Mouse (Mus musculus): ENCODE measurements around the gene Gm28043. TPM values are rescaled to one million over a fixed set of nuclear protein-coding genes. Genes with fewer than 3 reads are reported as not detected.

Gm28043 gene
- polyA plus RNA-seq, 1 experiment, result 3.0 TPM

DNA sequence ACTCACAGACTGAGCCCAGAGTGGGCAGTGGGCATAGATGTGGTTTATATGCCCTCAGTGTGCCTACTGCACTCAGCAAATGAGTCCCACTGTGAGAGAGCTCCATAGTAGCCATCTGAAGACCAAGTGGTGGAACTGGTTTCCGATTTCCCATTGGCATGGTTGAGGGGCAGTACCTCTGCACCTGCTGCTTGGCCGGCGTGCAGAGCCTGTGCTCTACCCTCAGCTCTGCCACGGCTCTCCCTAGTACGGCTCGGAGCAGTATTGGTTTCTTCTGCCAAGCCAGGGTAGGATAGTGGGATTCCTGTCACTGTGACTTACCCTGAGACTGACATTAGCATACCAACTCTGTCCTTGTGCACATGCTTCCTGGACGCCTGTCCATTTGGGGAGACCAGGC, 85.9 kb downstream of the Gm28043 start:
- H3K4me3 ChIP-seq (ENCODE audit: insufficient read depth, low read length), result no peak overlapping the region
- H3K4me1 ChIP-seq (ENCODE audit: control insufficient read depth, insufficient read depth, low read length), result no peaks in the 10 kb centered on the region
- H3K27ac ChIP-seq (ENCODE audit: insufficient read depth, low read length), result no peak overlapping the region
- no peak for TF ChIP-seq CTCF (IDR thresholded peaks at IDR 0.05; ENCODE audit: extremely low read depth, insufficient read depth, low read length)
- TF ChIP-seq POLR2A (IDR thresholded peaks at IDR 0.05; ENCODE audit: extremely low read depth, insufficient read depth, low read length), result no peak

DNA sequence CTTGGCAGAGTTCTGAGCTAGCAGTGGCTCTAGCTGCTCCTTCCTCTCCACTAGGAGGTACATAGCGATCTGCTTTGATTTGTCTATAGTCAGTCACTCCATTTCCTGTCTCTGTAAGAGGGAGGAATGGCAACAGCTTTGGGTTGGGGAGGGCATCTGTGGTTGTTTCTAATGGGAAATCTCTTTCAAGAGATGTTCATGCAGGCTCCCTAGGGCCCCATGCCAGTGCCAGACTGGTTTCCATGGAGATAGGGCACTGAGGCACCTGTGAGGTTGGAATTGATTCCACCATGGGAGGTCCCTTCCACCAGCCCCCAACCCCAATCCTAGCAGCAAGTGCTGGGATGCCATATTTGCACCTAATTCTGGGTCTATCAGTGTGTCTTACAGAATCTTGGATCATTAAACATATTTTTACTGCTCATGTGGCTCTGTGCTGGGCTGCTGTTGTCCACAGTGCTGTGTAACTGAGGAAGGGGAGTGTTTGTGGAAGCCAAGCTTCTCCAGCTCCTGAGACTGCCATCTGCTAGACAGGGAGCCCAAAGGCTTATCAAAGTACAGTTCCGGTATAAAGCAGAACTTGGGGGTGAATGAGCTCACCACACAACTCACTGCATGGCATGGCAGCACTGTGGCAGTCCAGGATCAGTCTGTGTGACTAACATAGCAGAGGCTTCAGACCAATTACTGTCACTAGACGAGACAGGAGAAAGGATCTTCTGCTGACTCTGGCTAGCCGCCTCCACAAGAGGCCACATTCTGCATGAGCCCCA, 88.4 kb downstream of the Gm28043 start:
- H3K4me1 ChIP-seq (ENCODE audit: control insufficient read depth, insufficient read depth, low read length), result no peaks in the 10 kb centered on the region
- no peak overlapping the region for H3K27ac ChIP-seq (ENCODE audit: insufficient read depth, low read length)
- no peak overlapping the region for H3K4me3 ChIP-seq (ENCODE audit: insufficient read depth, low read length)
- TF ChIP-seq CTCF (IDR thresholded peaks at IDR 0.05; ENCODE audit: extremely low read depth, insufficient read depth, low read length) (no peak), POLR2A (IDR thresholded peaks at IDR 0.05; ENCODE audit: extremely low read depth, insufficient read depth, low read length) (no peak)

DNA sequence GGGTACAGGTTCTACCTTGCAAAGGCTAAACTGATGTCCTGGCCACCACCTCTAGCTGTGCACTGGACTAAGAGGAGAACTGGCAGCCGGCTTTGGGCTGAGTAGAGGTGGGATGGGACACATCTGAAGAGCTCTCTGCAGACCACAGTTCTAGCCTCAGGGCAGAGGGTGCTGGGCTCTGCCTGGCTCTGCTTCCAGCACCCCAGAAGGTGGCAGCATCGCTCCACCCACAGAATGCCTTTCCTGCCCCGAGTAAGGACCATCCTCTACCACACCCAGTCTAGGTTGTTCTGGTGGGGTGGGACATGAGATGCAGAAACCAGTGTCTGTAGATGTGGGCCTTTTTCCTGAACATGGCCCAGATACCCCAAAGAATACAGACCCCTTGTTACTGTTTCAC, 90.1 kb downstream of the Gm28043 start:
- TF ChIP-seq POLR2A (IDR thresholded peaks at IDR 0.05; ENCODE audit: extremely low read depth, insufficient read depth, low read length) (no peak), CTCF (IDR thresholded peaks at IDR 0.05; ENCODE audit: extremely low read depth, insufficient read depth, low read length) (peak; percentile 76)
- H3K4me3 ChIP-seq (ENCODE audit: insufficient read depth, low read length), result no peak overlapping the region
- H3K4me1 ChIP-seq (ENCODE audit: control insufficient read depth, insufficient read depth, low read length), result no peaks in the 10 kb centered on the region
- H3K27ac ChIP-seq (ENCODE audit: insufficient read depth, low read length), result no peak overlapping the region

DNA sequence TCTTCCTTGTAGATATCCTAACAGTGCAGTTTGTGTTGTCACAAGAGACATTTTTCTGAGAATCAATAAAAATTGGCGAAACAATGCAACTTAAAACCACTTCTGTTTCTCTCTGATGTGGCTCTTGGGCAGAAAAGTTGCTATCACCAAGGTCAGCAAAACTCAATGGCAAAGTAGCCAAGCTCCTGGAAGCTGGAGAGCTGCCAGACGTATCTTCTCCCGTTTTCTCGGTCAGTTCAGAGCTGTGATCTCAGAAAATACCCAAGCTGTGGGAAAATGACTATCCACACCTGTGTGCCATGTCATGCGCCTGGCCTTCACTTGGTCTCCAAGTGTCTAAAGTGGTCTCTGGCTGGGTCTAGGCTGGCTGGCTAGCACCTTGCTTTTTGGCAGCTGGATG, 91.2 kb downstream of the Gm28043 start:
- no peak overlapping the region for H3K4me3 ChIP-seq (ENCODE audit: insufficient read depth, low read length)
- no peak for TF ChIP-seq CTCF (IDR thresholded peaks at IDR 0.05; ENCODE audit: extremely low read depth, insufficient read depth, low read length)
- TF ChIP-seq POLR2A (IDR thresholded peaks at IDR 0.05; ENCODE audit: extremely low read depth, insufficient read depth, low read length), result no peak
- H3K4me1 ChIP-seq (ENCODE audit: control insufficient read depth, insufficient read depth, low read length), result peaks cover 5% of the 10 kb centered on the region
- no peak overlapping the region for H3K27ac ChIP-seq (ENCODE audit: insufficient read depth, low read length)

DNA sequence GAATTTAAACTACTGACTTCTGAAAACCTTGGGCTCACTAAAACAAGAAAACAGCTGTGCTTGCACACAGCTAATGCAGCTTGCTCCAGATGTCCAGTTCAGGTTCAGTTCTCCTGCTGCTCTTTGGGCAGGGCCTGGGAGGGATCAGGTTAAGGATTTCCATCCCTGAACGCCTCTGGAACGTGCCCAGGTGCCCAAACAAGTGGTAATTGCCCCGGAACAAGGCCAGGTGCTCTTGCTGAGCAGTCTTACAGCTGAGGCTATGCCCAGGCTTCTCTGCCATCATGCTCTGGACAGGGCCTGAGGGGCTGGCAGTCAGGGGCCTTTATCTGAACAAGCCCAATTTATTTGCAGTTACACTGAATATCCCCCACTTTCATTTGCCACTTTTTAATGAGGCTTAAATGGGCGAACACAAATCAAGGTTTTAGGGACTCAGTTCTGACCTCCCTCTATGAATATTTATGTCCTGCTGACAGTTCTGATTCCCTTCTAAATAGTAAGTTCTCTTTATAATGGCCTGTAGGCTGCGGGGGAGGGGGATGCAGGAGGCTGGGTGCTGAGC, 92.4 kb downstream of the Gm28043 start:
- no peak overlapping the region for H3K4me3 ChIP-seq (ENCODE audit: insufficient read depth, low read length)
- peaks cover 8% of the 10 kb centered on the region for H3K4me1 ChIP-seq (ENCODE audit: control insufficient read depth, insufficient read depth, low read length)
- H3K27ac ChIP-seq (ENCODE audit: insufficient read depth, low read length), result no peak overlapping the region
- no peak for TF ChIP-seq CTCF (IDR thresholded peaks at IDR 0.05; ENCODE audit: extremely low read depth, insufficient read depth, low read length)
- TF ChIP-seq POLR2A (IDR thresholded peaks at IDR 0.05; ENCODE audit: extremely low read depth, insufficient read depth, low read length), result no peak

DNA sequence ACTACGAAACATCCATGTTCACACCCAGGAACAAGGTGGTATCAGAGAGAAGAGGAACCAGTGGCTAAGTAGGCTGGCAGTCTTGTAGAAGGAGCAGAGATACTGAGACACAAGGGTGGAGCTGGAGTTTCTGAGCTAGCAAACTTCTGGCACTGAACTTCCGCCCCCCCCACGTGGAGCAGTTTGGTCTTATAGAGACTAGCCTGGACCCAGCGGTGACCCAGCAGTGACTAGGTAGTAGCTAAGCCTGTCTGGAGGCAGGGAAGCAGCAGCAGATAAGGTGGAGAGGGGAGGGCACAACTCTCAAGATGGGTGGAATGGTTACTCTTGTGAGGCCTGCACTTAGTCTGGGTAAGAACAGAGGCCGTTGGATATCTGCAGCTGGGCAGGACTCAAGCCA, 94.1 kb downstream of the Gm28043 start:
- H3K4me1 ChIP-seq (ENCODE audit: control insufficient read depth, insufficient read depth, low read length), result peaks cover 8% of the 10 kb centered on the region
- TF ChIP-seq CTCF (IDR thresholded peaks at IDR 0.05; ENCODE audit: extremely low read depth, insufficient read depth, low read length) (no peak), POLR2A (IDR thresholded peaks at IDR 0.05; ENCODE audit: extremely low read depth, insufficient read depth, low read length) (no peak)
- H3K4me3 ChIP-seq (ENCODE audit: insufficient read depth, low read length), result no peak overlapping the region
- H3K27ac ChIP-seq (ENCODE audit: insufficient read depth, low read length), result no peak overlapping the region

DNA sequence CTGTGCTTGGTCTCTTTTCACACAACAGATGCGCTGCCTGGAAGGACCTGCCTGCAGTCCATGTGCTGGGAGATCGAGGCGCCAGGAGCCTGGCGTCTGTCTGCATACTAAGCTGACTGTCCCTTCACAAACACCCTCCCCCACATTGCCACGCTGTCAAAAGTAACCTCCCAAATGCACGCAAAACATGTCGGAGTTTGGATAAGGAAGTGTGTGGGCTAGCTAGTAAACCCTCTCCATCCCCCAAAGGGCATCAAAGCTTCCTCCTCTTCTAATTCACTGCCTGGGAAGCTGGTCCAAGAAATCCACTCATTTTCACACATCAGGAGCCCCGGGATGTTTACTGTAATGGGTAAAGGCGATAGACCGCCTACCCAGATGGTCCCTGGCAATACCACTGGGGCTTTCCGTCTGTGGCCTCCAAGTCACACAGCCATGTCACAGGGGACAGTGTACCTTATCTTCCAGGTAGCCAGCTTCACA, 95.9 kb downstream of the Gm28043 start:
- TF ChIP-seq CTCF (IDR thresholded peaks at IDR 0.05; ENCODE audit: extremely low read depth, insufficient read depth, low read length) (no peak), POLR2A (IDR thresholded peaks at IDR 0.05; ENCODE audit: extremely low read depth, insufficient read depth, low read length) (no peak)
- no peak overlapping the region for H3K4me3 ChIP-seq (ENCODE audit: insufficient read depth, low read length)
- H3K4me1 ChIP-seq (ENCODE audit: control insufficient read depth, insufficient read depth, low read length), result peaks cover 8% of the 10 kb centered on the region
- no peak overlapping the region for H3K27ac ChIP-seq (ENCODE audit: insufficient read depth, low read length)

DNA sequence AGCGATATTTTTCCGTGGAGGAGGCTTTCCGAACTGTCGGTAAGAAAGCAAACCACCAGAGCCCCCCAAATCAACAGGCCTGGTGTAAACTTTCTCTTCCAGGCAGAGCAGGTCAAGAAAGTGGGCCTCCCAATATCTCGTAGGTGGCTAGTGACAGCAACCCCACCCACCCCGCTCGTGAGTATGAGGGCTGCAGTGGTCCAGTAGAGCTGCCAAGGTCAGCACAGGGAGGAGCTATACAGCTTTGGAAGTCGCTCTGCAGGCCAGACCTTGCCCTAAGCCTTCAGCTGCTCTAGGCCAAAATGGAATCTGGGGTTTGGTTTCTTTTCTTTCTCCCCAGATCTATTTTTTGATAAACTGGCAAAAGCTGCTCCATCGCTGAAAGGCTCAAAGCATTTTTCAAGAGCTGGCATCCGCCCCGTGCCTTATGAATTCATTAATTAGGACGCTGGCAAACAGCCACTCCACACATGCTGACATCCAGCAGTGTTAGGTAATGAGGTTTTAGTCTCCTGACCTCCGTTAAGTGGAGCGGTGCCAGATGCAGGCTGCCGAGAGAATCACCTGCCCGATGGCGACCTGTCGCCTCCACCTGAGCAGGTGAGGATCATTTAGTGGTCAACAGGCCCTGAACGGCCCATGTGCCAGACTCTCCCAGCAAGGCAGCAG, 96.5 kb downstream of the Gm28043 start:
- TF ChIP-seq CTCF (IDR thresholded peaks at IDR 0.05; ENCODE audit: extremely low read depth, insufficient read depth, low read length) (no peak), POLR2A (IDR thresholded peaks at IDR 0.05; ENCODE audit: extremely low read depth, insufficient read depth, low read length) (no peak)
- Histone ChIP-seq H3K27ac (ENCODE audit: insufficient read depth, low read length) (no peak overlapping the region), H3K4me1 (ENCODE audit: control insufficient read depth, insufficient read depth, low read length) (peaks cover 9% of the 10 kb centered on the region), H3K4me3 (ENCODE audit: insufficient read depth, low read length) (no peak overlapping the region)

DNA sequence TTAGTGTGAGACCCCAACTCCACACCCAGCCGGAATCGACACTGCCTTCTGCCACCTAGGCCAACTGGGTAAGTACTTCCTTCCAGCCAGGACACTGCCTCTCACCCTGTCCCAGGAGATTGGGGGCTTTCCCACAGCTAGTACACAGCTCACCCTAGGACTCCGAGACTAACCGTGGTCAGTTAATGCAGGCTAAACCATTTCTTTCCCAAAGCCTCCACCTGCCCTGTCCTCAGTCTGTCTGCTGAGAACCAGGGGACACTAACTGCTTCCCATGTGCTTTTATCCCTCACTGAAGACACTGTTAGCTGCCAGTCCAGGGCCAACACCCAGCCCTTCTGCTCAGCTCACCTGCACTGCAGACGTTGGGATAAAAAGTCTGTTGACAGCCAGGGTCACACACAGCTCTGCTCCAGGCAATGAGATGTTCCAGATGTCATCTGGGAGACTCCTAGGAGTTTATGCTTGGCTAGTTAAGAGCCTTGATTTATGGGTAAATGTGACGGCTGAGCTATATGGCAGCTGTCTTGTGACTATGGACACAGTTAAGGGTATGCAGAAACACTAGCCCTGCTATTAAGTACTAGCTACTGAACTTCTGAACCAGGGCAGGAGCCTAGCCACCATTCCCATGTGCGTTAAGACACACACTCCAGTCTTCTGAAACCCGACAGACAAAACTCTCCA, 97.2 kb downstream of the Gm28043 start:
- TF ChIP-seq POLR2A (IDR thresholded peaks at IDR 0.05; ENCODE audit: extremely low read depth, insufficient read depth, low read length) (no peak), CTCF (IDR thresholded peaks at IDR 0.05; ENCODE audit: extremely low read depth, insufficient read depth, low read length) (no peak)
- no peak overlapping the region for H3K4me3 ChIP-seq (ENCODE audit: insufficient read depth, low read length)
- H3K4me1 ChIP-seq (ENCODE audit: control insufficient read depth, insufficient read depth, low read length), result peaks cover 9% of the 10 kb centered on the region
- no peak overlapping the region for H3K27ac ChIP-seq (ENCODE audit: insufficient read depth, low read length)

Data from cortical plate, adult 2 months (tissue).